Mouse (Mus musculus) embryonic facial prominence, embryonic 13.5 days (tissue): Measurements from ENCODE around the gene Nol4l. TPM values are rescaled to one million over a fixed set of nuclear protein-coding genes. Genes with fewer than 3 reads are reported as not detected.
A peak's percentile ranks its signal among the peaks of the same experiment; 100 is the strongest.

Experiments used
- ATAC-seq: fragments of 200-750 bp; cut with Nextera tagmentation; 2 replicates; pipeline ENCODE4 v1.8.0; 2017; ENCODE audit warnings: low read depth; ENCODE audit not compliant: insufficient number of reproducible peaks, insufficient read depth, low FRiP score, low TSS enrichment
- H3K27ac ChIP-seq: fragments of 300-500 bp; sonication (generic); 2 replicates; pipeline ENCODE4 v1.5.1; 2015; ENCODE audit warnings: moderate library complexity, mild to moderate bottlenecking, inconsistent platforms
- H3K27me3 ChIP-seq: fragments of 300-500 bp; sonication (generic); 2 replicates; pipeline ENCODE4 v1.6.1; 2015; ENCODE audit warnings: mild to moderate bottlenecking, inconsistent platforms
- H3K36me3 ChIP-seq: fragments of 300-500 bp; sonication (generic); 2 replicates; pipeline ENCODE4 v1.6.1; 2015; ENCODE audit warnings: mild to moderate bottlenecking, inconsistent platforms
- H3K4me1 ChIP-seq: fragments of 300-500 bp; sonication (generic); 2 replicates; pipeline ENCODE4 v1.6.1; 2015; ENCODE audit warnings: inconsistent platforms
- H3K4me2 ChIP-seq: fragments of 300-500 bp; sonication (generic); 2 replicates; pipeline ENCODE4 v1.6.1; 2015; ENCODE audit warnings: moderate library complexity, mild to moderate bottlenecking, inconsistent platforms
- H3K4me3 ChIP-seq: fragments of 300-500 bp; sonication (generic); 2 replicates; pipeline ENCODE4 v1.5.1; 2015; ENCODE audit warnings: mild to moderate bottlenecking, inconsistent platforms
- H3K9ac ChIP-seq: fragments of 300-500 bp; sonication (generic); 2 replicates; pipeline ENCODE4 v1.6.1; 2015; ENCODE audit warnings: mild to moderate bottlenecking, inconsistent platforms
- H3K9me3 ChIP-seq: fragments of 300-500 bp; sonication (generic); 2 replicates; pipeline ENCODE4 v1.6.1; 2016; ENCODE audit warnings: inconsistent platforms
- WGBS: fragments of 180-500 bp; shearing (Covaris S2); methylation state at CpG from one replicate; pipeline ENCODE4 v1.1.7; 2015; ENCODE audit warnings: mixed read lengths; 5-methylcytosine and 5-hydroxymethylcytosine counted together
- polyA plus RNA-seq: library from polyadenylated mRNA; unstranded; fragments of >200 nt; fragmentation: Nextera tagmentation; extraction: Ambion mirVana; gene quantifications from 2 replicates; pipeline ENCODE4 v1.2.1, GENCODE M21; 2015

The Nol4l gene
- polyA plus RNA-seq, 1 experiment from 2014 or later: 12.4 TPM

GRCm38 (mm10) chr2:153436641-153437305 is 93.0 kb downstream of the Nol4l start:
- Histone ChIP-seq H3K9me3 (no peaks in the 10 kb centered on the region), H3K4me3 (peak overlapping the region; percentile 10; the same call in 1 of the 2 replicates), H3K9ac (peak overlapping the region; percentile 59), H3K27me3 (no peaks in the 10 kb centered on the region), H3K4me1 (peaks cover 87% of the 10 kb centered on the region), H3K27ac (peak overlapping the region; percentile 80), H3K4me2 (peak overlapping the region; percentile 47), H3K36me3 (peaks cover 36% of the 10 kb centered on the region)
- no peak for ATAC-seq
- 21% methylated on average over 6 of the region's 6 CpGs for WGBS

- WGBS: 25% methylated on average over 9 of the region's 9 CpGs
- ATAC-seq: no peak
- Histone ChIP-seq H3K9me3 (no peaks in the 10 kb centered on the region), H3K27me3 (no peaks in the 10 kb centered on the region), H3K9ac (peak overlapping the region; percentile 45; the same call in 1 of the 2 replicates), H3K36me3 (peaks cover 52% of the 10 kb centered on the region), H3K4me3 (no peak overlapping the region), H3K4me2 (no peak overlapping the region), H3K27ac (peak overlapping the region; percentile 80), H3K4me1 (peaks cover 71% of the 10 kb centered on the region)
Observed at GRCm38 (mm10) chr2:153434880-153435831, 94.6 kb downstream of the Nol4l start.

GRCm38 (mm10) chr2:153433859-153434258 is 95.9 kb downstream of the Nol4l start:
- no peak for ATAC-seq
- WGBS: 67% methylated on average over 3 of the region's 3 CpGs
- H3K9ac ChIP-seq: no peak overlapping the region
- H3K9me3 ChIP-seq: no peaks in the 10 kb centered on the region
- no peaks in the 10 kb centered on the region for H3K27me3 ChIP-seq
- H3K27ac ChIP-seq: no peak overlapping the region
- H3K4me3 ChIP-seq: no peak overlapping the region
- no peak overlapping the region for H3K4me2 ChIP-seq
- H3K4me1 ChIP-seq: peaks cover 64% of the 10 kb centered on the region
- H3K36me3 ChIP-seq: peaks cover 64% of the 10 kb centered on the region

GRCm38 (mm10) chr2:153432492-153432891 is 97.3 kb downstream of the Nol4l start:
- Histone ChIP-seq H3K9ac (no peak overlapping the region), H3K9me3 (no peaks in the 10 kb centered on the region), H3K27ac (peak overlapping the region; percentile 40; the same call in 1 of the 2 replicates), H3K36me3 (peaks cover 75% of the 10 kb centered on the region), H3K4me2 (no peak overlapping the region), H3K27me3 (no peaks in the 10 kb centered on the region), H3K4me1 (peaks cover 53% of the 10 kb centered on the region), H3K4me3 (no peak overlapping the region)
- 32% methylated on average over 7 of the region's 7 CpGs for WGBS
- ATAC-seq: no peak

- WGBS: 96% methylated on average over 1 of the region's 1 CpGs
- no peaks in the 10 kb centered on the region for H3K9me3 ChIP-seq
- no peak overlapping the region for H3K27ac ChIP-seq
- H3K27me3 ChIP-seq: no peaks in the 10 kb centered on the region
- no peak overlapping the region for H3K9ac ChIP-seq
- H3K4me2 ChIP-seq: no peak overlapping the region
- ATAC-seq: no peak
- H3K4me3 ChIP-seq: no peak overlapping the region
- peaks cover 74% of the 10 kb centered on the region for H3K36me3 ChIP-seq
- H3K4me1 ChIP-seq: peaks cover 48% of the 10 kb centered on the region
Observed at GRCm38 (mm10) chr2:153430571-153430970, 99.2 kb downstream of the Nol4l start.

GRCm38 (mm10) chr2:153428485-153428884 is 101.3 kb downstream of the Nol4l start:
- H3K4me2 ChIP-seq: no peak overlapping the region
- no peaks in the 10 kb centered on the region for H3K27me3 ChIP-seq
- 62% methylated on average over 2 of the region's 2 CpGs for WGBS
- H3K27ac ChIP-seq: peak overlapping the region; percentile 22; the same call in 1 of the 2 replicates
- peaks cover 40% of the 10 kb centered on the region for H3K4me1 ChIP-seq
- no peaks in the 10 kb centered on the region for H3K9me3 ChIP-seq
- no peak overlapping the region for H3K4me3 ChIP-seq
- H3K9ac ChIP-seq: no peak overlapping the region
- ATAC-seq: no peak
- peaks cover 75% of the 10 kb centered on the region for H3K36me3 ChIP-seq

- no peak for ATAC-seq
Observed at GRCm38 (mm10) chr2:153426931-153427330, 102.8 kb downstream of the Nol4l start.

GRCm38 (mm10) chr2:153425998-153426670 is 103.6 kb downstream of the Nol4l start:
- H3K9ac ChIP-seq: no peak overlapping the region

More at GRCm38 (mm10) chr2:153426931-153427330, 102.8 kb downstream of the Nol4l start:
- Histone ChIP-seq H3K4me1 (peaks cover 39% of the 10 kb centered on the region), H3K9ac (no peak overlapping the region), H3K4me2 (no peak overlapping the region), H3K27me3 (no peaks in the 10 kb centered on the region), H3K9me3 (no peaks in the 10 kb centered on the region), H3K36me3 (peaks cover 60% of the 10 kb centered on the region), H3K4me3 (no peak overlapping the region), H3K27ac (peak overlapping the region; percentile 34; the same call in 1 of the 2 replicates)
- WGBS: 15% methylated on average over 2 of the region's 2 CpGs

GRCm38 (mm10) chr2:153425124-153425844 is 104.5 kb downstream of the Nol4l start:
- H3K27ac ChIP-seq: 0 out of 2 replicates have a peak overlapping the region, but pooled peaks have one; percentile 76
- peaks cover 40% of the 10 kb centered on the region for H3K4me1 ChIP-seq
- H3K27me3 ChIP-seq: no peaks in the 10 kb centered on the region
- H3K36me3 ChIP-seq: peaks cover 52% of the 10 kb centered on the region
- no peak for ATAC-seq
- H3K4me2 ChIP-seq: no peak overlapping the region
- H3K9me3 ChIP-seq: no peaks in the 10 kb centered on the region
- WGBS: 81% methylated on average over 4 of the region's 4 CpGs
- H3K9ac ChIP-seq: no peak overlapping the region
- H3K4me3 ChIP-seq: no peak overlapping the region

More at GRCm38 (mm10) chr2:153425998-153426670, 103.6 kb downstream of the Nol4l start:
- Histone ChIP-seq H3K27me3 (no peaks in the 10 kb centered on the region), H3K4me1 (peaks cover 40% of the 10 kb centered on the region), H3K9me3 (no peaks in the 10 kb centered on the region), H3K36me3 (peaks cover 52% of the 10 kb centered on the region), H3K4me3 (no peak overlapping the region), H3K27ac (peak overlapping the region; percentile 76), H3K4me2 (no peak overlapping the region)
- ATAC-seq: no peak
- 49% methylated on average over 9 of the region's 9 CpGs for WGBS

GRCm38 (mm10) chr2:153424557-153424956 is 105.2 kb downstream of the Nol4l start:
- no peak overlapping the region for H3K4me3 ChIP-seq
- no peaks in the 10 kb centered on the region for H3K27me3 ChIP-seq
- no peak overlapping the region for H3K9ac ChIP-seq
- H3K27ac ChIP-seq: no peak overlapping the region
- H3K36me3 ChIP-seq: peaks cover 54% of the 10 kb centered on the region
- H3K9me3 ChIP-seq: no peaks in the 10 kb centered on the region
- peaks cover 40% of the 10 kb centered on the region for H3K4me1 ChIP-seq
- 67% methylated on average over 8 of the region's 8 CpGs for WGBS
- no peak overlapping the region for H3K4me2 ChIP-seq
- ATAC-seq: no peak
